Mouse (Mus musculus): ENCODE measurements at regions not wholly inside any gene's neighbourhood (a gene's known extent, or its start where the extent isn't known, plus 50 kb on each side); places are given as distances from the start of the nearest gene placed in this dataset.
A peak's percentile ranks its signal among the peaks of the same experiment; 100 is the strongest.

DNA sequence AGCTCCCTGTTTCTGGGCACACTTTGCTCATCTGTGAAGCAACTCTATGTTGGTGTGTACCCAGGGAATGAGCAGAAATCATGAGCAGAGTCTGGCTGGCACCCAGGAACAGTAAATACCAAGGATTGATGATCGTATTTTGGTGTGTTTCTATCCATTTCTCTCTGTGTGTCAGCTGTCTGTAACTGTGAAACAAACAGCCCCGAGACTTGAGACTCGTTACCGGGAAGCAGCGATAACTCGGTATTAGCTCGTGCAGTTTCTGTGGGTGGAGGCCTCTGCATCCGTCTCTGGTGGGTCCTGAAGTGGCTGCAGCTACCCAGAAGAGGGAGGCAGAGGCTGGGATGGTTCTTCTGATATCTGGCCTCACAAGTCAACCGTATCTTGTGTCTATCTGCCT is 151.7 kb upstream of the Gm26897 start:
- 46% methylated on average over 9 of the region's 9 CpGs for WGBS
- no peak for DNase-seq (ENCODE audit: low spot score)
- Histone ChIP-seq H3K36me3 (no peaks in the 10 kb centered on the region), H3K4me3 (peak overlapping the region; percentile 49), H3K27me3 (ENCODE audit: insufficient read depth, poor library complexity, severe bottlenecking) (peaks cover 79% of the 10 kb centered on the region), H3K9me3 (no peaks in the 10 kb centered on the region), H3K4me1 (peaks cover 51% of the 10 kb centered on the region), H3K27ac (peak overlapping the region; percentile 71; the same call in 1 of the 2 replicates)

DNA sequence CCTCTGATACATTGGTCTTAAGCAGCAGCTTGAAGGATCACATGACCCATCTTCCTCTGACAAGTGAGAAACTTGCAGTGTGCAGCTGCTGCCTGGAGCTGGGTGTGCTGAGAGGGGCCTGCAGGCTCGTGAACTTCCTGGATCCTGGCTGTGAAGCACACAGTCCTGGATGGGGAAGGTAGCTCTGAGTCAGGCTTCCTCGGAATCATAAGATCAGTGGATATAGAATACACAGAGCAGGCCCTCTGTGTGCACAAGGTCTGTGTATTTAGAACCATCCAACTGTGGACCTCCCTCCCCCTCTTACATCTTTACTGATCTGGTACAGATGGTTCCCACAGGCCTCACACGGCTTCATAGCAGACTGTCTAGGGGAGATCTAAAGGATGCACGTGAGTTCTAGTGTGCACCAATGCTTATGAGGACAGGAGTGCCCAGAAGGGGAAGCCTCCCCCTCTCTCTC is 143.1 kb upstream of the Gm26897 start:
- WGBS: 28% methylated on average over 4 of the region's 4 CpGs
- Histone ChIP-seq H3K36me3 (no peaks in the 10 kb centered on the region), H3K4me1 (peaks cover 14% of the 10 kb centered on the region; the same call in 1 of the 2 replicates), H3K9me3 (no peaks in the 10 kb centered on the region), H3K27ac (peak overlapping the region; percentile 42; the same call in 1 of the 2 replicates), H3K27me3 (ENCODE audit: insufficient read depth, poor library complexity, severe bottlenecking) (peaks cover 48% of the 10 kb centered on the region), H3K4me3 (no peak overlapping the region)
- no peak for DNase-seq (ENCODE audit: low spot score)

DNA sequence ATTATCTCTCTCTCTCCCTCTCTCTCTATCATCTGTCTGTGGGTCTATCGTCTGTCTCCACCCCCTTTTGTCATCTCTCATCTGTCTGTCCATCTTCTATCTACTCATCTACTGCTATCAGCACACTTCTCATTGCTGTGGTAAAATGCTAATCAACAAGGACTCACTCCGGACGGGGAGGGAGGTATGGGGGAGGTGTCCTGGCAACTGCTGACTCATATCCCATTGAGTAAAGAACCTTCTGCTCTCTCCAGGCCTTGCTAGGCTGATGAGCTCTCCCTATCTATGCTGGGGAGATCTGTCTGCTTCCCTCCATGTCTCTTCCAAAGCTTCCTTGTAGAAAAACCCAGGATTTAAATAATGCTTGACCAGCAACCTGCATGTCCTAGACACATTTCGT is 140.9 kb upstream of the Gm26897 start:
- Histone ChIP-seq H3K4me1 (peaks cover 14% of the 10 kb centered on the region; the same call in 1 of the 2 replicates), H3K36me3 (no peaks in the 10 kb centered on the region), H3K27ac (no peak overlapping the region), H3K4me3 (no peak overlapping the region), H3K9me3 (no peaks in the 10 kb centered on the region), H3K27me3 (ENCODE audit: insufficient read depth, poor library complexity, severe bottlenecking) (peaks cover 40% of the 10 kb centered on the region)
- DNase-seq (ENCODE audit: low spot score): no peak
- 56% methylated on average over 4 of the region's 4 CpGs for WGBS

DNA sequence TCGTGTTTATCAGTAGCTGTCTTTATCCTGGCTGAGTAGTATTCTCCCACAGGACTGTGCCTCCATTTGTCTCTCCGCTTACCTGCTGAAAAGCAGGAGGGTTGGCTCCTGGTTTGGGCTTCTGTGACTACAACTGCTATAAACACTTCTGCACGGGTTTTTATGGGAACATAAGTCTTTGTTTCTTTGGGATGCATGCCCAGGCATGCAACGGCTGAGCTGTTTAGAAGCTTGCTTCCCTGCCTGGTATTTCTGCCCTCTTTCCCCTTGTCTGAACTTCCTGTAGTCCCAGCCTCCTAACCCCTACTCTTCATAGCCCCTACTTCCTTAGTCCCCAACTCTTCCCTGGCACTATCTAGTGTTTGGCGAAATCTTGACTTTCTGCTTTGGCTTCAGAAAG is 139.6 kb upstream of the Gm26897 start:
- 0 out of 2 replicates have a peak overlapping the region, but pooled peaks have one; percentile 29 for H3K27ac ChIP-seq
- peaks cover 17% of the 10 kb centered on the region for H3K4me1 ChIP-seq
- DNase-seq (ENCODE audit: low spot score): no peak
- 80% methylated on average over 5 of the region's 5 CpGs for WGBS
- H3K4me3 ChIP-seq: no peak overlapping the region
- H3K36me3 ChIP-seq: no peaks in the 10 kb centered on the region
- H3K9me3 ChIP-seq: no peaks in the 10 kb centered on the region
- H3K27me3 ChIP-seq (ENCODE audit: insufficient read depth, poor library complexity, severe bottlenecking): peaks cover 50% of the 10 kb centered on the region

DNA sequence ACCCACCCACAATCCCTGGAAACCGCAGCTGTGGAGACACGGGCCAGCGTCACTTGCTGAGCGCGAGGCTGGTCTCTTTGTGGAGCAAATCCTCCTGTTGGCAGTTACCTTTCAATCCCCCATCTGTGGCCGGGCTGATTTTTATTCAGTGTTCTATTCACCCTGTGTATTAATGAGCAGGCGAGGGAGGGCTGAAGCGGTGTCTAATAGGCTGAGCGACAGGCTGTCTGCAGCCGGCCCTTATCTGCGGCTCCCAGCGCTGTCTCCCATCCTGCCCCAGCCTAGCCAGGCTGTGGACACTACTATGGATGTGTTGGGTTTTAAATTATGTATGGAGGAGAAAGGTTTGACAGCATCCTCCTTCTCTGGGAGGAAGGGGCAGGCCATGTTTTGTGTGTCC is 138.3 kb upstream of the Gm26897 start:
- no peak overlapping the region for H3K4me3 ChIP-seq
- H3K27me3 ChIP-seq (ENCODE audit: insufficient read depth, poor library complexity, severe bottlenecking): peaks cover 54% of the 10 kb centered on the region
- no peak for DNase-seq (ENCODE audit: low spot score)
- H3K4me1 ChIP-seq: peaks cover 15% of the 10 kb centered on the region
- H3K36me3 ChIP-seq: no peaks in the 10 kb centered on the region
- WGBS: 48% methylated on average over 12 of the region's 12 CpGs
- H3K9me3 ChIP-seq: no peaks in the 10 kb centered on the region
- no peak overlapping the region for H3K27ac ChIP-seq

DNA sequence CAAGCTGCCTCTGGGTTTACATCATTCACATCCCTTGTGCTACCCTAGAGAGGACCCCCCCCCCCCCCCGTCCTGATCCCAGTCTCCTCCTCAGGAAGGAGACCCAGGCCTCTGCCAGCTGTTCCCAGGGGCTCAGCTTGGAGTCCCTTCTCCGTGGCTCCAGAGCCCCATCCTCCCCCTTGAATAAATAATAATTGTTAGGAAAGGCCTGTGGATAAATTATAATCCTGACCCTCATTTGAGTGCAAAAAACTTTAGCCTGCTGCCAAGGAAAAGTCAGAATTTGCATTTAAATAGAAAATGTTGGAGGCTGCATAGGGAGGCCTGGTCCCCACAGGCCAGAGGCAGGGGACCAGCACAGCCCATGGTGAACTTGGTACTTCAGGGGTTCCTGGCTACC is 136.0 kb upstream of the Gm26897 start:
- Histone ChIP-seq H3K27ac (no peak overlapping the region), H3K4me3 (no peak overlapping the region), H3K9me3 (no peaks in the 10 kb centered on the region), H3K36me3 (no peaks in the 10 kb centered on the region), H3K27me3 (ENCODE audit: insufficient read depth, poor library complexity, severe bottlenecking) (peaks cover 54% of the 10 kb centered on the region), H3K4me1 (peaks cover 9% of the 10 kb centered on the region)
- 48% methylated on average over 2 of the region's 2 CpGs for WGBS
- DNase-seq (ENCODE audit: low spot score): no peak

DNA sequence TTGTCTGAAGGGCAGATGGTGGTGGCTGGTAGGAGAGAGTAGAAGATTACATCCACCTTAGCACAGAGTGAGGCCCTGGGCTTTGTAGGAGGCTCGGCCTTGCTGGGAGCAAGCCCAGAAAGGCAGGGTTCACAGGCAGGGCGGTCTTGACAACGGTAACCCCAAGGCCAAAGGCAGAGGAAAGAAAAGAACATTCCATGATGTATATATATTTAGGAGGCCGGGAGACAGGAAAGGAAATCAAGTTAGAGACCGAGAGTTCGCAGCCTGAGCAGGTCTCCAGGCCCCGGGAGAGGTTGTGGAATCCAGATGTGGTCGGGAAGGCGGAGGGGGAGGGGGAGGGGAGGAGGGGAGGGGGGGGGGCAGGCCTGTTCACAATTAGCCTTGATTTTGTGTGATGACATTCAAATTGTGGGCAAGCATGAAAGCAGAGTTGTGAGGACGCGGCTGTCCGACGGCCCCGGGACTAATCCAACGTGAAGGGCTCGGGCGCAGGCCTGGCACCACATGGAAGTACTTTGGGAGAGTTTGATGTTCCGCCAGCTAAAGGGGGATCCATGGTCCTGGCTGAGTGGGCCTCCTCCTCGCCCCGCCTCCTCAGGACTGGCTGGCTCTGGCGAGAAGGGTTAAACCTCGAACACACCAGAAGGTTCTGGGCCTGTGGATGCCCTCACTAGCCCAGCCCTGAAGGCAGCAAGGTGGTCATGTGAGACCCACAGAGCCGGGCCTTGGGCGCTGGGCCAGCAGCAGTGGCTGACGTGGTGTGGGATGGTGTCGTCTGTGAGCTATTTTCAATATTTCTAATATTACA is 131.8 kb upstream of the Gm26897 start:
- Histone ChIP-seq H3K27me3 (ENCODE audit: insufficient read depth, poor library complexity, severe bottlenecking) (peaks cover 34% of the 10 kb centered on the region), H3K36me3 (no peaks in the 10 kb centered on the region), H3K4me3 (no peak overlapping the region), H3K27ac (no peak overlapping the region), H3K4me1 (peaks cover 4% of the 10 kb centered on the region; the same call in 1 of the 2 replicates), H3K9me3 (no peaks in the 10 kb centered on the region)
- 72% methylated on average over 26 of the region's 26 CpGs for WGBS
- DNase-seq (ENCODE audit: low spot score): no peak

DNA sequence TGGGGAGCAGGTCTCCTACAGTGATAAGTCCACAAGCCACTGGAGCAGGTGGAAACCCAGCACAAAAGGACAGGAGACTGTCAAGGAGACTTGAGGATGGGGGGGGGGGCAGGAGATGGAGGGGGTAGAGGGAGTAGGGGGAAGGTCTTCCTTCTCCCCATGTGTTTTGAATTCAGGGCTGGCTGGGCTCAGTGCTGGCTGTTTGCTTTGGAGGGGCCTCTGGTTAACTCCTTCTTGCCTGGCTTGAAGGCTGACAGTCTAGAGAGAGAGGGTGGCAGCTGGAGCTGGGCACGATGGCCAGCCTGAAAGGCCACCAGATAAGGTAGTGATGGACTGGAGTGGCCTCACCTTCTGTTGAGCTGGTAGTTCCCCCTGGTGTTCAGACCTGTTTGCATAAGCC is 120.0 kb upstream of the Gm26897 start:
- H3K4me1 ChIP-seq: no peaks in the 10 kb centered on the region
- H3K9me3 ChIP-seq: no peaks in the 10 kb centered on the region
- H3K36me3 ChIP-seq: no peaks in the 10 kb centered on the region
- H3K27me3 ChIP-seq (ENCODE audit: insufficient read depth, poor library complexity, severe bottlenecking): peaks cover 32% of the 10 kb centered on the region
- no peak for DNase-seq (ENCODE audit: low spot score)
- WGBS: 32% methylated on average over 1 of the region's 1 CpGs
- H3K27ac ChIP-seq: no peak overlapping the region; the same call in 1 of the 2 replicates
- no peak overlapping the region for H3K4me3 ChIP-seq

DNA sequence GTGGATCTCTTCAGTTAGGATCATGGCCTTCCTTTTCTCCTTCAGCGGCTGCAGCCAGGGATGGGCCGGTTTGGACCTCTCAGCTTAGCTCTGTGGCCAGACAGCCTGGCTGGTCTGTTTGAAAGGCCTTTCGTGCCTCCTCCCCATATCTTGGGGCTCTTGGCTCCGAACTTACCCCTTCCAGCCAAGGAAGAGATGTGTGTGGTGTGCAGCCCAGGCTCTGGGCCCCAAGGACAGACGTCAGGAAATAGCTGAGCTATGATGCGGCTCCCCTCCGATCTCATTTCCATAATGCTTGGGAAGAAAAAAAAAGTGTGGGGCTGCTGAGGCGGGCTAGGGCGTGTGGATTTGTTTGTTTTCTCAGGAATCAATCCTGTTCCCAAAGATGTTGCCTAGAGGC is 113.8 kb upstream of the Gm26897 start:
- peaks cover 27% of the 10 kb centered on the region for H3K4me1 ChIP-seq
- H3K4me3 ChIP-seq: no peak overlapping the region
- H3K27ac ChIP-seq: peak overlapping the region; percentile 73
- H3K36me3 ChIP-seq: no peaks in the 10 kb centered on the region
- H3K9me3 ChIP-seq: no peaks in the 10 kb centered on the region
- no peak for DNase-seq (ENCODE audit: low spot score)
- peaks cover 67% of the 10 kb centered on the region for H3K27me3 ChIP-seq (ENCODE audit: insufficient read depth, poor library complexity, severe bottlenecking)
- 46% methylated on average over 9 of the region's 9 CpGs for WGBS

DNA sequence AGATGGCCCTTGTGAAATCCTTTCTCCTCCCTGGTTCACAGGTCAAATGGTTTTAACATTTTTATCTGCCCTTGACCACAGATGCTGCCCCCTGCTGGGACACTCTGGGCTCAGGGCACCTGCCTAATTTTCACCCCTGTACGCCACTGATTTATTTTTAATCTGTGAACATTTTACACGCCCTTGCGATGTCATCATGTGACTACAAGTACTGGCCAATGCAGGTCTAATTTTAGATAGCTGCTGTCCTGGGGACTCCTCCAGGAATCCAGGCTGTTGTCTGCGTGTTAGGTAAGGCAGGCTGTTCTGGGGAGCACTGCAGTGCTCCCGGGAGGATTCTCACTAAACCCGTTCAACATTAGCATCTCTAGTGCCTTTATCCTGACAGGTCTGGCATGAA is 113.1 kb upstream of the Gm26897 start:
- H3K27me3 ChIP-seq (ENCODE audit: insufficient read depth, poor library complexity, severe bottlenecking): peaks cover 67% of the 10 kb centered on the region
- peaks cover 27% of the 10 kb centered on the region for H3K4me1 ChIP-seq
- no peak overlapping the region for H3K27ac ChIP-seq
- no peak for DNase-seq (ENCODE audit: low spot score)
- H3K4me3 ChIP-seq: no peak overlapping the region
- no peaks in the 10 kb centered on the region for H3K36me3 ChIP-seq
- no peaks in the 10 kb centered on the region for H3K9me3 ChIP-seq
- 47% methylated on average over 6 of the region's 6 CpGs for WGBS

DNA sequence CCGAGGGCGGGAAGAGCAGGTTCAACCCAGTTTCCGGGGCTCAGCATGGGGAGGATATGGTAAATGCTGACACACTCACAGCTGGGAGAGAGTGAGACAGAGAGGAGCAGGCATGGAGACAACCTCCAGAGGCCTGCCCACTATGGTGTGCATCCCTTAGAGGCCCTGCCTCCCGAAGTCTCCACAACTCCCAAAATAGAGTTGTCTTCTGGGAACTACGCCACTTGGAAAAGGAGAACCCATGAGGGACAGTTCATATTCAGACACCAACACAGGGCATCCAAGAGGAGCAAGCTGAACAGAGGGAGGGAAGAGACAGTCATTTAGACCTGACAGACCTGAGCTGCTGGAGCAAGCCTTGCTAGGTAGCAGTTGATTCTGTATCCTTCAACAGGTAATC is 111.2 kb upstream of the Gm26897 start:
- H3K4me3 ChIP-seq: no peak overlapping the region
- H3K4me1 ChIP-seq: peaks cover 35% of the 10 kb centered on the region
- no peak for DNase-seq (ENCODE audit: low spot score)
- no peak overlapping the region for H3K27ac ChIP-seq
- no peaks in the 10 kb centered on the region for H3K36me3 ChIP-seq
- H3K9me3 ChIP-seq: no peaks in the 10 kb centered on the region
- 65% methylated on average over 5 of the region's 5 CpGs for WGBS
- H3K27me3 ChIP-seq (ENCODE audit: insufficient read depth, poor library complexity, severe bottlenecking): peaks cover 74% of the 10 kb centered on the region

DNA sequence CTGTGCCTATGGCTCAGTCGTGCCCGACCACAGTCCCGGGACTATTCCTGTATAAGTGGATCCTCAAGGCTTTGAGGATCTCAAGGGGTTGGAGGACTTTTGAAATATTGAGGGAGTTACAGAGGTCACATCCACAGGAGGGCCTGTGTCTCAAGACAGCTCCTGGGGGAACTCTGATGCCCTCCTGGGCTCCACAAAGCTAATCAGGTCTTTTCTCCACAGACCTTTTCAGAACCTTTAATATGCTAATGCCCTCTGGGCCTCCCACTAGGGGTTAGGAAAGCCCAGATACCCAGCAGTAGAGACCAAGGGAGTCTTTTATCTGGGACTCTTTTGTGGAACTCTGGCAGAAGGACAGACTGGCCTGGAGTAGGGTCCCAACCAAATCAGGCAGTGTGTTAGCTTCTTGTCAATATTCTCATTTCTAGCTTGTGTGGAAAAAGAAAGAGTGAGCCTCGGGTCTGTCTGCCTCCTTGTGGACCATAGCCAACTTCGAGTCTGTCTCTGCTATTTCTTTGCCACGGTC is 107.4 kb upstream of the Gm26897 start:
- H3K4me1 ChIP-seq: peaks cover 27% of the 10 kb centered on the region
- no peaks in the 10 kb centered on the region for H3K9me3 ChIP-seq
- no peaks in the 10 kb centered on the region for H3K36me3 ChIP-seq
- no peak for DNase-seq (ENCODE audit: low spot score)
- no peak overlapping the region for H3K27ac ChIP-seq
- 15% methylated on average over 6 of the region's 6 CpGs for WGBS
- peaks cover 66% of the 10 kb centered on the region for H3K27me3 ChIP-seq (ENCODE audit: insufficient read depth, poor library complexity, severe bottlenecking)
- no peak overlapping the region for H3K4me3 ChIP-seq

DNA sequence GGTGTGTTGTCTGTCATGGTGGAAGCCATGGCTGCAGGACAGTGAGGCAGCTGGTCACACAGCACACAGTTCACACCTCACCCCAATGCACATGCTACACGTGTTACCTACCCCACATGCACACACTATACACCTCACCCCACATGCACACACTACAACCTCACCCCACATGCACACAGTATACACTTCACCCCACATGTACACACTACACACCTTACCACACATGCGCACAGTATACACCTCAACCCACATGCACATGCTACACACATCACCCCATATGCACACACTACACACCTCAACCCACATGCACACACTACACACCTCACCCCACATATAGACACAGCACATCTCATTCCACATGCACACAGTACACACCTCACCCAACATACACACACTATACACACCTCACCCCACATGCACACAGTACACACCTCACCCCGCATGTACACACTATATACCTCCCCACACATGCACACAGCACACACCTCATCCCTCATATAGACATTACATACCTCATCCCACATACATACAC is 103.3 kb upstream of the Gm26897 start:
- Histone ChIP-seq H3K4me3 (no peak overlapping the region), H3K4me1 (peaks cover 29% of the 10 kb centered on the region), H3K27ac (no peak overlapping the region), H3K9me3 (peaks cover 7% of the 10 kb centered on the region), H3K36me3 (no peaks in the 10 kb centered on the region), H3K27me3 (ENCODE audit: insufficient read depth, poor library complexity, severe bottlenecking) (peaks cover 39% of the 10 kb centered on the region)
- 88% methylated on average over 3 of the region's 3 CpGs for WGBS
- no peak for DNase-seq (ENCODE audit: low spot score)
